Mouse (Mus musculus) limb, embryonic 14.5 days (tissue): ENCODE results near the gene Fkbp14. TPM values are rescaled to one million over a fixed set of nuclear protein-coding genes. Genes with fewer than 3 reads are reported as not detected.
A peak's percentile ranks its signal among the peaks of the same experiment; 100 is the strongest.

Experiments used
- ATAC-seq: fragments of 200-750 bp; cut with Nextera tagmentation; 2 replicates; pipeline ENCODE4 v1.8.0; 2017; ENCODE audit warnings: low read depth, moderate number of reproducible peaks, moderate TSS enrichment; ENCODE audit not compliant: low FRiP score
- DNase-seq: peaks from one replicate; pipeline ENCODE4 v3.0.0-alpha.2; 2015; ENCODE audit warnings: low spot score
- H3K27ac ChIP-seq: fragments of 300-500 bp; sonication (generic); replicated peaks from 2 replicates; pipeline ENCODE4 v1.5.1; 2014; ENCODE audit warnings: low read depth, mild to moderate bottlenecking, low read length, moderate library complexity, mixed read lengths
- H3K27me3 ChIP-seq: fragments of 300-500 bp; sonication (generic); 2 replicates; pipeline ENCODE4 v1.6.1; 2014; ENCODE audit warnings: low read length, mixed read lengths; ENCODE audit not compliant: control insufficient read depth, insufficient read depth
- H3K36me3 ChIP-seq: fragments of 300-500 bp; sonication (generic); 2 replicates; pipeline ENCODE4 v1.6.1; 2014; ENCODE audit warnings: mild to moderate bottlenecking, low read length, moderate library complexity, mixed read lengths; ENCODE audit not compliant: control insufficient read depth, insufficient read depth
- H3K4me1 ChIP-seq: fragments of 300-500 bp; sonication (generic); 2 replicates; pipeline ENCODE4 v1.6.1; 2014; ENCODE audit warnings: antibody characterized with exemption, low read length, mixed read lengths; ENCODE audit not compliant: control insufficient read depth, insufficient read depth
- H3K4me2 ChIP-seq: fragments of 300-500 bp; sonication (generic); replicated peaks from 2 replicates; pipeline ENCODE4 v1.6.1; 2014; ENCODE audit warnings: low read depth, mild to moderate bottlenecking, low read length, moderate library complexity; ENCODE audit not compliant: severe bottlenecking
- H3K4me3 ChIP-seq: fragments of 300-500 bp; sonication (generic); replicated peaks from 2 replicates; pipeline ENCODE4 v1.5.1; 2014; ENCODE audit warnings: low read length
- H3K9ac ChIP-seq: fragments of 300-500 bp; sonication (generic); 2 replicates; pipeline ENCODE4 v1.6.1; 2014; ENCODE audit warnings: mild to moderate bottlenecking, low read depth, low read length, moderate library complexity; ENCODE audit not compliant: severe bottlenecking
- H3K9me3 ChIP-seq: fragments of 300-500 bp; sonication (generic); 2 replicates; pipeline ENCODE4 v1.6.1; 2016; ENCODE audit warnings: low read length; ENCODE audit not compliant: control insufficient read depth
- POLR2A ChIP-seq: fragments of 200-500 bp; IDR thresholded peaks from 2 replicates; pipeline ENCODE4 v1.8.0; 2012; ENCODE audit warnings: inconsistent platforms, mild to moderate bottlenecking, moderate library complexity, borderline replicate concordance; ENCODE audit not compliant: insufficient read depth, insufficient read length; ENCODE audit errors: extremely low read depth
- WGBS: fragments of 180-500 bp; shearing (Covaris S2); extraction: QIAGEN DNeasy Blood & Tissue Kit; methylation state at CpG from one replicate; pipeline ENCODE4 v1.1.7; 2014; 5-methylcytosine and 5-hydroxymethylcytosine counted together
- polyA plus RNA-seq, 2 experiments: library from polyadenylated mRNA; depleted of rRNA in 1 of 2; stranded (reverse) in 1 of 2; unstranded in 1 of 2; fragments of >200 nt; fragmentation: Nextera tagmentation in 1 of 2; extraction: Ambion mirVana in 1 of 2; gene quantifications; 2 replicates each; pipeline versions ENCODE4 v1.2.1 to v1.2.3; 2012 to 2014

The Fkbp14 gene
- polyA plus RNA-seq, 2 experiments = 57.0 to 71.0 TPM

DNA sequence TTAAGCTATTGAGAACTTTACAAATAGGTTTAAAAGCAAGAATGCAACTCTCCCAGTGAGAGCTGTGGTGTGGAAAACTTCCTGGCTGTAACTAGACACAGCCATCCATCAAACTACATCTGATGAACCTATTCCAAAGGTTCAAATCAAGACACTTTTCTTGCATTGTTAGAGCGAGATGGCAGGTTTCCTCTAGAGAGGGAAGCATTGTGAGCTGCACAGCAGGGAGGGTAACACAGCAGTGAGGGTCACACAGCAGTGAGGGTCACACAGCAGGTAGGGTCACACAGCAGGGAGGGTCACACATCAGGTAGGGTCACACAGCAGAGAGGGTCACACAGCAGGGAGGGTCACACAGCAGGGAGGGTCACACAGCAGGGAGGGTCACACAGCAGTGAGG lies 8.9 kb downstream of the Fkbp14 start:
- no peak overlapping the region for H3K9ac ChIP-seq
- H3K36me3 ChIP-seq = peaks cover 7% of the 10 kb centered on the region
- no peak for TF ChIP-seq POLR2A
- no peak overlapping the region for H3K4me3 ChIP-seq
- no peak for DNase-seq
- no peak overlapping the region for H3K4me2 ChIP-seq
- no peak for ATAC-seq
- no peak overlapping the region for H3K27ac ChIP-seq
- no peaks in the 10 kb centered on the region for H3K27me3 ChIP-seq
- H3K4me1 ChIP-seq = peaks cover 15% of the 10 kb centered on the region
- H3K9me3 ChIP-seq = no peaks in the 10 kb centered on the region
- WGBS = 59% methylated on average over 1 of the region's 1 CpGs

GRCm38 (mm10) chr6:54587683-54588082 lies 9.4 kb downstream of the Fkbp14 start:
- Histone ChIP-seq H3K27me3 (no peaks in the 10 kb centered on the region), H3K4me1 (peaks cover 15% of the 10 kb centered on the region), H3K4me3 (no peak overlapping the region), H3K4me2 (no peak overlapping the region), H3K9me3 (no peaks in the 10 kb centered on the region), H3K9ac (no peak overlapping the region), H3K36me3 (peaks cover 13% of the 10 kb centered on the region), H3K27ac (no peak overlapping the region)
- ATAC-seq (no peak), DNase-seq (no peak)
- 72% methylated on average over 4 of the region's 4 CpGs for WGBS
- TF ChIP-seq POLR2A = no peak

DNA sequence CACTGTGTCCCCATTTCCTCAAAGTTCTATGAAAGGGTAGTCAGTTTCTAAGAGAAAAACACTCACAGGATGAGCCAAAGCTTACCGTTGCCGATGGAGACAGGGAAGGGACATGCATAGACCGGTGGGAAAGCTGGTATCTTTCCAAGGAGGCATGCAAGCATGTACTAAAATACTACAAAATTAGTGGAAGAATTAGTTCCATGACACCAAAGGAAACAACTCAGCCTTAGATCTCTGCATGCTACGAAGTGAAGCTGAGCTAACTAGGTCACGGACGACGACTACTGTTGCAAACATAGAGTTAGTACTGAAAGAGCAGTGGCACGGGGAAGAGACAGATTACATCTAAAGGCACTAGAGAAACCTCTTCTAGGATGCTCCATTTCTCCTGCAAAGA lies 10.2 kb downstream of the Fkbp14 start:
- H3K4me1 ChIP-seq = peaks cover 10% of the 10 kb centered on the region

GRCm38 (mm10) chr6:54586175-54586574 lies 10.9 kb downstream of the Fkbp14 start:
- DNase-seq = peak; percentile 66
- Histone ChIP-seq H3K9ac (no peak overlapping the region), H3K27ac (no peak overlapping the region), H3K4me3 (no peak overlapping the region), H3K9me3 (no peaks in the 10 kb centered on the region), H3K4me1 (peaks cover 5% of the 10 kb centered on the region), H3K36me3 (peaks cover 19% of the 10 kb centered on the region), H3K27me3 (no peaks in the 10 kb centered on the region), H3K4me2 (no peak overlapping the region)
- TF ChIP-seq POLR2A = no peak
- ATAC-seq = no peak
- 27% methylated on average over 2 of the region's 2 CpGs for WGBS

More for the DNA sequence above, 10.2 kb downstream of the Fkbp14 start:
- Histone ChIP-seq H3K9ac (no peak overlapping the region), H3K4me3 (no peak overlapping the region), H3K36me3 (peaks cover 19% of the 10 kb centered on the region), H3K4me2 (no peak overlapping the region), H3K27me3 (no peaks in the 10 kb centered on the region), H3K27ac (no peak overlapping the region), H3K9me3 (no peaks in the 10 kb centered on the region)
- 88% methylated on average over 8 of the region's 8 CpGs for WGBS
- ATAC-seq = no peak
- DNase-seq = no peak
- no peak for TF ChIP-seq POLR2A

GRCm38 (mm10) chr6:54573218-54573955 lies 23.7 kb downstream of the Fkbp14 start:
- DNase-seq (no peak), ATAC-seq (no peak)
- H3K9ac ChIP-seq = no peak overlapping the region
- no peak for TF ChIP-seq POLR2A
- H3K27me3 ChIP-seq = no peaks in the 10 kb centered on the region
- 0 out of 2 replicates have a peak, but pooled peaks cover 7% of the 10 kb centered on the region for H3K36me3 ChIP-seq
- WGBS = 24% methylated on average over 6 of the region's 6 CpGs
- H3K27ac ChIP-seq = no peak overlapping the region
- H3K4me2 ChIP-seq = no peak overlapping the region
- no peaks in the 10 kb centered on the region for H3K4me1 ChIP-seq
- no peaks in the 10 kb centered on the region for H3K9me3 ChIP-seq
- no peak overlapping the region for H3K4me3 ChIP-seq
